Mouse (Mus musculus): ENCODE results near the gene Plpp4. TPM values are rescaled to one million over a fixed set of nuclear protein-coding genes. Genes with fewer than 3 reads are reported as not detected.

Gene Plpp4
- polyA plus RNA-seq, 1 experiment from 2014 or later = 2.9 TPM

- Histone ChIP-seq H3K9ac (no peak overlapping the region), H3K4me1 (no peaks in the 10 kb centered on the region), H3K27me3 (no peaks in the 10 kb centered on the region), H3K9me3 (replicated peaks) (no peaks in the 10 kb centered on the region), H3K4me2 (no peak overlapping the region), H3K4me3 (replicated peaks) (no peak overlapping the region), H3K27ac (no peak overlapping the region), H3K36me3 (no peaks in the 10 kb centered on the region)
- WGBS = 69% methylated on average over 7 of the region's 7 CpGs
- ATAC-seq (replicated peaks; ENCODE audit: low FRiP score) = no peak
Measured at GRCm38 (mm10) chr7:129406069-129406468, 149.2 kb downstream of the Plpp4 start.

GRCm38 (mm10) chr7:129412695-129413094, 155.9 kb downstream of the Plpp4 start:
- ATAC-seq (replicated peaks; ENCODE audit: low FRiP score) = no peak
- Histone ChIP-seq H3K27ac (no peak overlapping the region), H3K4me1 (no peaks in the 10 kb centered on the region), H3K9ac (no peak overlapping the region), H3K36me3 (no peaks in the 10 kb centered on the region), H3K4me2 (no peak overlapping the region), H3K4me3 (replicated peaks) (no peak overlapping the region), H3K9me3 (replicated peaks) (no peaks in the 10 kb centered on the region), H3K27me3 (no peaks in the 10 kb centered on the region)
- 67% methylated on average over 2 of the region's 2 CpGs for WGBS

GRCm38 (mm10) chr7:129415179-129415578, 158.3 kb downstream of the Plpp4 start:
- no peak overlapping the region for H3K27ac ChIP-seq
- H3K4me3 ChIP-seq (replicated peaks) = no peak overlapping the region
- H3K36me3 ChIP-seq = no peaks in the 10 kb centered on the region
- no peaks in the 10 kb centered on the region for H3K4me1 ChIP-seq
- H3K9me3 ChIP-seq (replicated peaks) = no peaks in the 10 kb centered on the region
- H3K4me2 ChIP-seq = no peak overlapping the region
- H3K9ac ChIP-seq = no peak overlapping the region
- WGBS = 52% methylated on average over 4 of the region's 4 CpGs
- no peaks in the 10 kb centered on the region for H3K27me3 ChIP-seq
- no peak for ATAC-seq (replicated peaks; ENCODE audit: low FRiP score)

DNA sequence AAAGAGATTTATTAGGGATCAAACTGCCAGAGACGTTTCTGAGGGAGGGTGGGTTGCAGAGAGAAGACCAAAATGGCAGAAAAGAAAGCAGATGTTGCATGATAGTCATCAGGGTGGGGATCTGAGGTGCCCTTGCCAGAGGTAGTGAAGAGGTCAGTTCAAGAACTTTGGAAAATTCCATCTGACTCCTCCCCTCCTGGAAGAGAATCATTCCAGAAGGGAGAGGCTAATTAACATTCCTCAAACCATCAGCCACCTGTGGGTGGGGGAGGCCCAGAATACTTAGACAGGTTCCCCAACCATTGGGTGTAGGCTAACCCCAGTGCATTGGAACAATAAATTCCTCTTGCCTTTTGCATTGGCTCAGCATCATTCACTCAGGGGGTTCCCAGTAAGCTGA, 164.3 kb downstream of the Plpp4 start:
- H3K9ac ChIP-seq = no peak overlapping the region
- H3K27me3 ChIP-seq = no peaks in the 10 kb centered on the region
- H3K9me3 ChIP-seq (replicated peaks) = no peaks in the 10 kb centered on the region
- 29% methylated on average over 1 of the region's 1 CpGs for WGBS
- no peaks in the 10 kb centered on the region for H3K36me3 ChIP-seq
- no peak for ATAC-seq (replicated peaks; ENCODE audit: low FRiP score)
- H3K4me2 ChIP-seq = no peak overlapping the region
- no peak overlapping the region for H3K27ac ChIP-seq
- H3K4me1 ChIP-seq = no peaks in the 10 kb centered on the region
- H3K4me3 ChIP-seq (replicated peaks) = no peak overlapping the region

GRCm38 (mm10) chr7:129425554-129425953, 168.7 kb downstream of the Plpp4 start:
- no peak overlapping the region for H3K4me2 ChIP-seq
- H3K9ac ChIP-seq = no peak overlapping the region
- no peak overlapping the region for H3K27ac ChIP-seq
- H3K36me3 ChIP-seq = no peaks in the 10 kb centered on the region
- H3K4me1 ChIP-seq = no peaks in the 10 kb centered on the region
- no peaks in the 10 kb centered on the region for H3K27me3 ChIP-seq
- no peaks in the 10 kb centered on the region for H3K9me3 ChIP-seq (replicated peaks)
- no peak for ATAC-seq (replicated peaks; ENCODE audit: low FRiP score)
- WGBS = 10% methylated on average over 2 of the region's 2 CpGs
- no peak overlapping the region for H3K4me3 ChIP-seq (replicated peaks)

DNA sequence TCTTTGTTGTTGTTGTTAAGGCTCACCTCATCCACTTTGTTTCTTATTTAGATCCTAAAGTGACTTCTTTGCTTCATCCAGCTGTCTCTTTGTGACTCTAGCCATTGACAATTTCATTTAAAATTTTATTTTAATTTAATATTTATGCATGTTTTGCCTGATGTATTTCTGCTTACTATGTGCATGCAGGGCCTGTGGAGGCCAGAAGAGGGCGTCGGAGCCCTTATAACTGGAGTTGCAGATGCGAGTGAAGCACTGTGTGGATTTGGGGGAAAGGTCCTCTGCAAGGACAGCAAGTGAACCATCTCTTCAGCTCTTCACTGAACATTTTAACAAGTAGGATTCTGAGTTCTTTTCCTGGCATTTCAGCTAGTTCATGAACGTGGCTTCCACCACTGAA, 172.0 kb downstream of the Plpp4 start:
- Histone ChIP-seq H3K27ac (no peak overlapping the region), H3K4me2 (no peak overlapping the region), H3K4me1 (no peaks in the 10 kb centered on the region), H3K36me3 (no peaks in the 10 kb centered on the region), H3K4me3 (replicated peaks) (no peak overlapping the region), H3K9me3 (replicated peaks) (no peaks in the 10 kb centered on the region), H3K27me3 (no peaks in the 10 kb centered on the region), H3K9ac (no peak overlapping the region)
- WGBS = 45% methylated on average over 4 of the region's 4 CpGs
- ATAC-seq (replicated peaks; ENCODE audit: low FRiP score) = no peak

GRCm38 (mm10) chr7:129429903-129430302, 173.1 kb downstream of the Plpp4 start:
- H3K4me2 ChIP-seq = no peak overlapping the region
- ATAC-seq (replicated peaks; ENCODE audit: low FRiP score) = peak; percentile 81

More at GRCm38 (mm10) chr7:129429903-129430302, 173.1 kb downstream of the Plpp4 start:
- Histone ChIP-seq H3K4me3 (replicated peaks) (no peak overlapping the region), H3K9me3 (replicated peaks) (no peaks in the 10 kb centered on the region), H3K9ac (no peak overlapping the region), H3K4me1 (no peaks in the 10 kb centered on the region), H3K27me3 (no peaks in the 10 kb centered on the region), H3K36me3 (no peaks in the 10 kb centered on the region), H3K27ac (no peak overlapping the region)
- WGBS = 33% methylated on average over 3 of the region's 3 CpGs
